ENCODE assay signal across 11 mouse cellular contexts in the genomic region with DNA sequence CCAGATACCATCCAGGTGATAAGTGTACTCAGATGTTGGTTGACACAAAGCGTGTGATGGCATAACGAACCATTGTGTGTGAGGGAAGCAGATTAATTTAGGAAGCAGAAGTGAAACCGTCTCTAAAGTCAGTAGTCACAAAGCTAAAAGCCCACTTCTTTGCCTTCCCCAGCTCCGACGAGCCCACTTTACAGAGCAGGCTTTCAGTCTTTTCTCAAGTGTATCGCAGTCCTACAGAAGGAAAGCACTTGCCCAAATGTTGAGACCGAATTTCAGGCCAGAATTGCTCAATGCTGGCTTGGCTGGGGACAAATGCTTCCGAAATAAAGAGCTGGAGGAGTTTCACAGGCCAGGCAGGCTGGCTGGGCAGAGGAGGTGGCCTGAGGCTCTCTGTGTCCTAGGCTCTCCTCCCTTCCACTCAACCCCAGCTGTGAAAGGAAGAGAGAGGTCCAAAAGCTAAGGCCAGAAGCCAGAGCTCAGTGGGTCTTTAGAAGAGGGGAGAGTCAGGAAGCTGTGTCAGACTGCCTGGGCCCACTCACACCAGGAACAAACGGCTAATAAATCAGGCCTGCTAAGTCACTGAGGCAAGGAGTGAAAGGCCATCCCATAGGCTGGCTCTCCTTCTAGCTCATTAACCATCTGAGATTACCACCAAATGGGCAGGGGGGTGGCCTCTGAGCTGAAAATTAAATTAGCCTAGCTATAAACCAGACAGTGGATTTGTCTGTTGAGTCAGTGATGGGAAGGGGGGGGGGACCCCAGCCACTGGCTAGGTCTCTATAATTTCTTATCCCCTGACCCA. TPM values are rescaled to one million over a fixed set of nuclear protein-coding genes. Genes with fewer than 3 reads are reported as not detected.
DNase-seq lines count a peak whose midpoint lies in the region; ATAC-seq and TF ChIP-seq lines count a peak whose summit lies in the region.
"Had no signal": no experiment of that assay in that cellular context is flagged by ENCODE, and none has a peak within 500 bp of the region (broad histone marks: within the 10 kb centered on the region; RNA-seq: fewer than 3 reads in every experiment).

No protein-coding gene starts in this region.

- no peak for ATAC-seq in hindbrain, embryonic 14.5 days (ENCODE audit: low FRiP score)
- no peak for ATAC-seq in liver, embryonic 16.5 days (ENCODE audit: low read depth)
- ATAC-seq: forebrain, embryonic 14.5 days had no signal

- no peak for DNase-seq in hindbrain, embryonic 10.5 days (ENCODE audit: low spot score)
- DNase-seq in hindbrain, embryonic 14.5 days (ENCODE audit: low spot score) = no peak
- DNase-seq in A20 (ENCODE audit: low read depth, low spot score) = peak; percentile 83
- DNase-seq in left cerebral cortex, adult 18-20 months (ENCODE audit: low spot score in 2 of 2) = no peak
- no peak for DNase-seq in layer of hippocampus, postnatal 10 days (ENCODE audit: low spot score in 2 of 2)
- DNase-seq: cerebellum, postnatal 25 days had no signal

- H3K36me3 ChIP-seq in hindbrain, embryonic 10.5 days = peaks cover 7% of the 10 kb centered on the region; the same call in 1 of the 2 replicates
- no peaks in the 10 kb centered on the region for H3K36me3 ChIP-seq in hindbrain, embryonic 14.5 days (replicated peaks; ENCODE audit: control insufficient read depth, insufficient read depth)
- H3K36me3 ChIP-seq in liver, embryonic 16.5 days (ENCODE audit: control insufficient read depth, insufficient read depth) = no peaks in the 10 kb centered on the region

- no peaks in the 10 kb centered on the region for H3K9me3 ChIP-seq in hindbrain, embryonic 10.5 days
- no peaks in the 10 kb centered on the region for H3K9me3 ChIP-seq in hindbrain, embryonic 14.5 days (ENCODE audit: control insufficient read depth, low read length)
- H3K9me3 ChIP-seq in liver, embryonic 16.5 days (replicated peaks; ENCODE audit: control insufficient read depth, low read length) = no peaks in the 10 kb centered on the region

- peaks cover 43% of the 10 kb centered on the region for H3K27me3 ChIP-seq in hindbrain, embryonic 10.5 days (ENCODE audit: insufficient read depth, poor library complexity, severe bottlenecking)
- no peaks in the 10 kb centered on the region for H3K27me3 ChIP-seq in hindbrain, embryonic 14.5 days (ENCODE audit: control insufficient read depth, insufficient read depth, low read length)
- H3K27me3 ChIP-seq in liver, embryonic 16.5 days (ENCODE audit: control insufficient read depth, insufficient read depth, low read depth, low read length) = no peaks in the 10 kb centered on the region

- H3K4me3 ChIP-seq in hindbrain, embryonic 10.5 days = no peak overlapping the region
- H3K4me3 ChIP-seq in hindbrain, embryonic 14.5 days (replicated peaks; ENCODE audit: low read length) = no peak overlapping the region
- H3K4me3 ChIP-seq in bone marrow macrophage, adult 2 months (ENCODE audit: insufficient read depth, low read length) = no peak overlapping the region
- H3K4me3 ChIP-seq in liver, embryonic 16.5 days (ENCODE audit: low read depth, low read length) = no peak overlapping the region
- H3K4me3 ChIP-seq: left cerebral cortex, adult 2 months had no signal

- peak overlapping the region; percentile 53 for H3K27ac ChIP-seq in hindbrain, embryonic 10.5 days
- no peak overlapping the region for H3K27ac ChIP-seq in hindbrain, embryonic 14.5 days
- H3K27ac ChIP-seq in bone marrow macrophage, adult 2 months (ENCODE audit: insufficient read depth, low read depth, low read length) = peak overlapping the region; percentile 47
- 0 out of 2 replicates have a peak overlapping the region, but pooled peaks have one; percentile 1 for H3K27ac ChIP-seq in liver, embryonic 16.5 days (ENCODE audit: low read length)
- H3K27ac ChIP-seq: left cerebral cortex, adult 2 months had no signal

- WGBS in hindbrain, embryonic 10.5 days = 76% methylated on average over 9 of the region's 9 CpGs
- WGBS in hindbrain, embryonic 14.5 days = 69% methylated on average over 9 of the region's 9 CpGs
- 40% methylated on average over 9 of the region's 9 CpGs for WGBS in liver, embryonic 16.5 days (ENCODE audit: insufficient replicate concordance)

- no peak for TF ChIP-seq POLR2A in bone marrow macrophage, adult 2 months (IDR thresholded peaks at IDR 0.05; ENCODE audit: borderline replicate concordance, low read depth, low read length)

- H3K4me2 ChIP-seq in hindbrain, embryonic 14.5 days (replicated peaks) = no peak overlapping the region
- no peak overlapping the region for H3K4me2 ChIP-seq in liver, embryonic 16.5 days (ENCODE audit: low read depth, low read length)
- H3K4me2 ChIP-seq: midbrain, embryonic 11.5 days had no signal

- peaks cover 75% of the 10 kb centered on the region for H3K4me1 ChIP-seq in hindbrain, embryonic 10.5 days (replicated peaks)
- H3K4me1 ChIP-seq in hindbrain, embryonic 14.5 days (replicated peaks; ENCODE audit: control insufficient read depth, insufficient read depth, low read length) = no peaks in the 10 kb centered on the region; the same call in 1 of the 2 replicates
- peaks cover 20% of the 10 kb centered on the region for H3K4me1 ChIP-seq in bone marrow macrophage, adult 2 months (ENCODE audit: control insufficient read depth, insufficient read depth, low read length)
- H3K4me1 ChIP-seq in liver, embryonic 16.5 days (ENCODE audit: control insufficient read depth, low read depth, low read length) = no peaks in the 10 kb centered on the region; the same call in none of the 2 replicates

- no peak overlapping the region for H3K9ac ChIP-seq in hindbrain, embryonic 14.5 days
- H3K9ac ChIP-seq in liver, embryonic 16.5 days (ENCODE audit: low read depth, low read length) = no peak overlapping the region

- no peak for TF ChIP-seq CTCF in bone marrow macrophage, adult 2 months (IDR thresholded peaks at IDR 0.05; ENCODE audit: low read depth, low read length)

RNA-seq across cellular contexts. Expression of a gene that starts 15.3 kb away (rescaled TPM):
- polyA plus RNA-seq in hindbrain, embryonic 10.5 days (2016; fragmentation: Nextera tagmentation; extraction: Ambion mirVana) = 13.1 and 13.4 TPM in 2 replicates
- polyA plus RNA-seq in hindbrain, embryonic 14.5 days (2014; fragmentation: Nextera tagmentation; extraction: Ambion mirVana) = 6.7 and 7.9 TPM in 2 replicates
- polyA plus RNA-seq in bone marrow macrophage, adult 2 months (2012; ENCODE audit: insufficient read depth, insufficient read length, missing spikeins) = not detected in 2 replicates
- polyA plus RNA-seq in liver, embryonic 16.5 days (2015; fragmentation: Nextera tagmentation; extraction: Ambion mirVana) = 14.5 and 15.5 TPM in 2 replicates
- total RNA-seq in left cerebral cortex, adult 18-20 months (2021) = 1 to 10 TPM; 1.9 TPM
- under 1 TPM; 0.39 to 0.74 TPM for total RNA-seq in layer of hippocampus, postnatal 10 days (2021)
